Mouse (Mus musculus): ENCODE results near the gene Gm20661. TPM values are rescaled to one million over a fixed set of nuclear protein-coding genes. Genes with fewer than 3 reads are reported as not detected.
A peak's percentile ranks its signal among the peaks of the same experiment; 100 is the strongest.

Gm20661 gene
- polyA plus RNA-seq, 1 experiment from 2014 or later, result 1.1 TPM

- Histone ChIP-seq H3K4me2 (no peak overlapping the region), H3K9ac (no peak overlapping the region), H3K27ac (no peak overlapping the region), H3K36me3 (peaks cover 10% of the 10 kb centered on the region; the same call in 1 of the 2 replicates), H3K9me3 (no peaks in the 10 kb centered on the region), H3K27me3 (no peaks in the 10 kb centered on the region), H3K4me3 (no peak overlapping the region), H3K4me1 (replicated peaks) (no peaks in the 10 kb centered on the region)
- WGBS, result 94% methylated on average over 5 of the region's 5 CpGs
- no peak for ATAC-seq (ENCODE audit: low FRiP score)
Observed at GRCm38 (mm10) chr9:107970311-107970710, 12.5 kb upstream of the Gm20661 start.

DNA sequence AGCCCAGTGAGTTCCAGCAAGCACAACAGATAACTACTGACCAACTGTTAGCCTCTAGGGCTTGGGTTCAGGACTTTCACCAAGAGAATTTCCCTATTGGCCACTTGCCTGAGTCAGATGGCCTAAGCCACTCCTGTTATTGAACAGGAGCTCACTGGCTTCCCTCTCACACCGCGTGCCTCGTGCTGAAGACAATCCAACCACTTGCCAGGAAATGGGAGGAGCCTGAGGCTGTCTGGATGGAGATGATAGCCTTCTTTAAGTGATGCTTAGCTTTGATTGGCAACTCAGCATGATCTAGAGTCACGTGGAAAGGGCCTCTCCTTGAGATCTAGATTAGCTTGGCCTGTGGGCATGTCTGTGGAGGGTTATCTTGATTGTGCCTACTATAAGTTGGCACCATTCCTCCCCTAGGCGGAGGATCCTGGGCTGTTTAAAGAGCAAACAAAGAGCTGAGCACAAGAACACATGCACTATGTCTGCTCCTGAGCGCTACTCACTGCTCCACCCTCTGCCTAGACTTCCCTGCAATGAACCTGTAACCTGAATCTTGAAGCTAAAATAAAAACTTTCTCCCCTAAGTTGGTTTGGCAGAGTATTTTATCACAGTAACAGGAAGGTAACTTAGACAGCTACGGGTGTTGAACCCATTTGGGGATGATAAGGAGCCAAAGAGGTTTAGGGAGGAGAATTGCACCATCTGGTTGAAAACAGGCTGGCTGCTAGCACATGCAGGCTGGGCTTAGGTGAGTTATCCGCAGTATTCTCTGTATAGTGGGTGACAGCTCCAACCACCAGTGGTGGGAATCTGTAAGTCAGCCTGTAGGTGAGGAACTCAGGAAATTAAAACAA lies 10.9 kb upstream of the Gm20661 start:
- no peak for ATAC-seq (ENCODE audit: low FRiP score)
- Histone ChIP-seq H3K36me3 (peaks cover 10% of the 10 kb centered on the region; the same call in 1 of the 2 replicates), H3K27ac (no peak overlapping the region), H3K9ac (no peak overlapping the region), H3K4me3 (no peak overlapping the region), H3K27me3 (no peaks in the 10 kb centered on the region), H3K4me2 (no peak overlapping the region), H3K9me3 (no peaks in the 10 kb centered on the region), H3K4me1 (replicated peaks) (no peaks in the 10 kb centered on the region)
- 86% methylated on average over 8 of the region's 8 CpGs for WGBS

- no peaks in the 10 kb centered on the region for H3K27me3 ChIP-seq
- H3K36me3 ChIP-seq, result peaks cover 6% of the 10 kb centered on the region; the same call in 1 of the 2 replicates
- H3K4me2 ChIP-seq, result no peak overlapping the region
- H3K4me3 ChIP-seq, result no peak overlapping the region
- H3K9ac ChIP-seq, result no peak overlapping the region
- H3K4me1 ChIP-seq (replicated peaks), result no peaks in the 10 kb centered on the region
- H3K9me3 ChIP-seq, result no peaks in the 10 kb centered on the region
- H3K27ac ChIP-seq, result no peak overlapping the region
- no peak for ATAC-seq (ENCODE audit: low FRiP score)
- WGBS, result 85% methylated on average over 10 of the region's 10 CpGs
Observed at GRCm38 (mm10) chr9:107974491-107975171, 8.2 kb upstream of the Gm20661 start.

DNA sequence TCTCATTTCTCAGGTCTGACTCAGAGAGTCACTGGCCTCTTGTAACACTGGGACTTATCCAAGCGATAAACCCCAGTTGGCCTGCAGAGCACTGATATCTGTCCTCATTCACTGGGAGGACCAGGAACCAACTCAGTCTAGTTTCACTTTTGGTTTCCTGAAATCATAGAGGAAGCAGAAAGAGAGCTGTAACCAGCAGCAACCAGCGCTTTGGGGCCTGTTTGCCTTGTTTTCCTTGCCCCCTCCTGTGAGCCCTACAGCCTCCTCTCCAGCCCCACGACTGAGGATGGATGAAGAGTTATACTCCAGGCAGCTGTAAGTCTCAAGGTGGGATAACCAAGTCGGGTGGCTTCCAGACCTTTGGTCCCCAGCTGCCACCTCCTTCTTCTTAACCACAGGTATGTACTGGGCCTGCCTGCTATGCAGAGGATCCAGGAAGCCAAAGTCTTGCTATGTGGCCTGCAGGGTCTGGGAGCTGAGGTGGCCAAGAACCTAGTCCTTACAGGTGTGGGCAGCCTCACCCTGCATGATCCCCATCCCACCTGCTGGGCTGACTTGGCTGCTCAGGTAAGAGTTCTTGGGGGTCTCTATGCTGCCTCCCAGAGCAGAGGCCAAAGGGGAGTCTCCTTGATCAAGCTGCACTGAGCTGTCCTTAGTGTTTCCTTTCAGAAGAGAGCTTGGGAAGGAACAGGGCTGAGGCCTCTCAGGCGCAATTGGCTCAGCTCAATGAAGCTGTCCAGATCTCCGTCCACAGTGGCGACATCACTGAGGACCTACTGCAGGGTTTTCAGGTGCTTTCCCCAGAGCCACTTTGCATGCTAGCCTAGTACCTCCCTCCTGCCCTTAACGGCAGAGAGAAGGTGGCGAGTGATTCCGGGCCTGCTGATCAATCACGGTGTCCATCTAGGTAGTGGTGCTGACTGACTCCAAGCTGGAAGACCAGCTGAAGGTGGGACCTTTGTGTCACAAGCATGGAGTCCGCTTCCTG lies 7.2 kb upstream of the Gm20661 start, which contains the start of gene Uba7:
TSS of gene Uba7 (plus strand) at position 107 of the 988 bp plus-strand sequence.
- Histone ChIP-seq H3K4me3 (no peak within 1 kb of the TSS), H3K4me1 (replicated peaks) (no peaks in the 10 kb centered on the region), H3K4me2 (no peak within 1 kb of the TSS), H3K9ac (no peak within 1 kb of the TSS), H3K27me3 (no peaks in the 10 kb centered on the region), H3K36me3 (peaks cover 4% of the 10 kb centered on the region; the same call in 1 of the 2 replicates), H3K27ac (no peak within 1 kb of the TSS), H3K9me3 (no peaks in the 10 kb centered on the region)
- no peak for ATAC-seq (ENCODE audit: low FRiP score)
- WGBS, result 75% methylated on average over 12 of the region's 12 CpGs

- Histone ChIP-seq H3K4me1 (replicated peaks) (peaks cover 25% of the 10 kb centered on the region), H3K36me3 (no peaks in the 10 kb centered on the region), H3K4me2 (no peak overlapping the region), H3K4me3 (no peak overlapping the region), H3K27me3 (peaks cover 16% of the 10 kb centered on the region), H3K9ac (no peak overlapping the region), H3K27ac (no peak overlapping the region), H3K9me3 (no peaks in the 10 kb centered on the region)
- 90% methylated on average over 12 of the region's 12 CpGs for WGBS
- ATAC-seq (ENCODE audit: low FRiP score), result no peak
Observed at GRCm38 (mm10) chr9:107978815-107979214, 4.0 kb upstream of the Gm20661 start.

DNA sequence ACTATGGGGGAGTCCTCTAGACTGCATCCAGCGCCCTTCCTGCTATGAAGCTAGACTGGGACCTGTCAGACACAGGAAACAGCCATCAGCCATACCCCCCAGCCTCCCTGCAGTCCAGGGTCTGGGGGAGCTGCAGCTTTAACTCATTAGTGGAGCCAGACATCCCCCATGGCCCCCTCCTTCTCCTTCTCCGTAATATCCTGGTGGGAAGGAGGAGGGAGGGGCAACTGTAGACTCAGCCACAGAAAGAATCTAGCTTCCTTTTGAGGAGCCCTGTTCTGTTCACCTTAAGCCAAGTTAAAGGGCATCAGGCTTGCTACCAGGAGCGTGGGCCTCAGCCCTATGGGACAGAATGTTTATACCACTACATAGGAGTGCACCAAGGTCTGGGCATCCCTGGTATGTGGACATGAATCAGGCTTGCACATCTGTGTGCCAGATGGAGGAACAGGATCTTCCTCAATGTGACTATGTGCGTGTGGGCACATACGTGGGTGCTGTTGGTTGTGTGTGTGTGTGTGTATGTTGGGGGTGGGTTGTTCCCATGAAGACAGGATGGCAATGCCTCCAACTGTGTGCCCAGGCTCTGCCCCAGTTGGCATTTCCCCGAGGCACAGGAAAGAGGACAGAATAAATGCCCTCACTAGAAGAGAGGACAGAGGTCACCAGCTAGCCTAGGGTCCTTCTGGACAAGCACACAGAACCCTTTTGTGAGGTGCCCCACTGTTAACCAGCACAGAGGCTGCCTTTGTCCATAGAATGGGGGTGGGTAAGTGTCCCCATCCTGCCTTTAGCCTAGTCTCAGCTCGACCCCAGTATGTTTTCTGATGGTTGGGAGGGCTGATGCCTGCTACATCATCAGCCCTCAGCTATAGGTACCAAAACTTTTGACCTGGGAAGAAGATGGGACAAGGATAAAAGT lies 913 bp upstream of the Gm20661 start:
- peaks cover 32% of the 10 kb centered on the region for H3K27me3 ChIP-seq
- peak overlapping the region; percentile 89 for H3K27ac ChIP-seq
- no peak for ATAC-seq (ENCODE audit: low FRiP score)
- H3K4me1 ChIP-seq (replicated peaks), result peaks cover 45% of the 10 kb centered on the region
- 60% methylated on average over 7 of the region's 7 CpGs for WGBS
- no peaks in the 10 kb centered on the region for H3K36me3 ChIP-seq
- no peak overlapping the region for H3K4me3 ChIP-seq
- H3K4me2 ChIP-seq, result peak overlapping the region; percentile 87
- H3K9ac ChIP-seq, result peak overlapping the region; percentile 46; the same call in 1 of the 2 replicates
- no peaks in the 10 kb centered on the region for H3K9me3 ChIP-seq

GRCm38 (mm10) chr9:107983421-107983890 lies 598 bp downstream of the Gm20661 start:
- no peak for ATAC-seq (ENCODE audit: low FRiP score)
- WGBS, result 46% methylated on average over 4 of the region's 4 CpGs
- Histone ChIP-seq H3K4me1 (replicated peaks) (peaks cover 45% of the 10 kb centered on the region), H3K36me3 (no peaks in the 10 kb centered on the region), H3K27ac (peak overlapping the region; percentile 89), H3K9ac (peak overlapping the region; percentile 46; the same call in 1 of the 2 replicates), H3K4me3 (peak overlapping the region; percentile 17), H3K4me2 (peak overlapping the region; percentile 87), H3K9me3 (no peaks in the 10 kb centered on the region), H3K27me3 (peaks cover 35% of the 10 kb centered on the region)

DNA sequence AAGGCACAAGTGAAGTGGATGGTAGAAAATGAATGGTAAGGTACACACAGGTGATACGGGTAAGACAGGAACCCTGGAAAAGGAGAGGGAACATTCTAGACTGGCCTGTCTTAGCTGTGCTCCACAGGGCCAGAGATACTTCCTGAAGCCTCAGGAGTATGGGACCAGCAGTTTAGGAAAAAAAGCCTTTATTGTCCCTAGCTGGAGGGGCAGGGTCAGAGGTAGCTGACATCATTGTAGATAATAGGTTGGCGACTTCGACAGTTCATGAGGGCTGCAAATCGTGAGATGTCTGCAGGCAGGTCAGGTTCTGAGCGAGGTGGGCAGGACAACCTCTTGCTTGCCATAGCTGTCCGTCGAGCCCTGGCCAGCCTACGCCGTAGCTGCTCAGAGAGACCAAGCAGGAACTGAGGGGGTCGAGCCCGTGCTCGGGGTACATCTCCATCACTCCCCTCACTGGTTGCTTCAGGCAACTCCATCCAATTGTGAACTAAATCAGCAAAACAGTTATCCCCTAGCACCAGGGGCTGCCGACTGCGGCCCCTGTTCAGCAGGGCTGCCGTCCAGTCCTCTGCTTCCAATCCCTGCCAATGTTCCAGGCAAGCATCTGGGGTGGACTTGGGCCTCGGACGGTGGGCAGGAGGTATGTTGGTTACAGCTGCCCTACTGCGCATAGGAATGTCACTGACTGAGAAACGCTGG lies 1.3 kb downstream of the Gm20661 start:
- H3K4me1 ChIP-seq (replicated peaks), result peaks cover 45% of the 10 kb centered on the region
- no peaks in the 10 kb centered on the region for H3K9me3 ChIP-seq
- H3K4me3 ChIP-seq, result peak overlapping the region; percentile 64
- peak overlapping the region; percentile 76 for H3K9ac ChIP-seq
- H3K4me2 ChIP-seq, result peak overlapping the region; percentile 87
- WGBS, result 73% methylated on average over 19 of the region's 19 CpGs
- H3K27me3 ChIP-seq, result peaks cover 35% of the 10 kb centered on the region
- no peak for ATAC-seq (ENCODE audit: low FRiP score)
- H3K27ac ChIP-seq, result peak overlapping the region; percentile 89
- H3K36me3 ChIP-seq, result no peaks in the 10 kb centered on the region

DNA sequence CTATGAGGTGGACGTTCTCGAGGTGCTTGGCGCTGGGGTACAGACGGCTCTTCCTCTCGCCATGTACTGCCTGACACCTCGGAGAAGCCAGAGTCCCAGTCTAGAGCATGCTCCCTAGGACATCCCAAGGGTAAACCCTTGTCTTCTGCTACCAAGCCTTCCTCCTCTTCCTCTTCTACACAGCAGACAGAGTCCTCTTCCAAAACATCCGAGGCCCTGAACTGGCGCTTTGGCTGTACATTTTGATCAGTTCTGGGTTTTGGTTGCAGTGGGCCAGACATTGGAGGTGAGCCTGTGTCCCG lies 1.8 kb downstream of the Gm20661 start:
- H3K9me3 ChIP-seq, result no peaks in the 10 kb centered on the region
- peaks cover 35% of the 10 kb centered on the region for H3K27me3 ChIP-seq
- no peaks in the 10 kb centered on the region for H3K36me3 ChIP-seq
- peak overlapping the region; percentile 89 for H3K27ac ChIP-seq
- peak overlapping the region; percentile 64 for H3K4me3 ChIP-seq
- peak overlapping the region; percentile 76 for H3K9ac ChIP-seq
- 64% methylated on average over 9 of the region's 9 CpGs for WGBS
- H3K4me2 ChIP-seq, result peak overlapping the region; percentile 87
- no peak for ATAC-seq (ENCODE audit: low FRiP score)
- H3K4me1 ChIP-seq (replicated peaks), result peaks cover 45% of the 10 kb centered on the region

GRCm38 (mm10) chr9:107985131-107986119 lies 2.6 kb downstream of the Gm20661 start, which contains the start of gene Inka1:
Inka1 (minus strand) TSS chr9:107985879.
- peak; percentile 79 for ATAC-seq (ENCODE audit: low FRiP score)
- Histone ChIP-seq H3K27me3 (peaks cover 35% of the 10 kb centered on the region), H3K27ac (peak within 1 kb of the TSS; percentile 89), H3K4me3 (peak within 1 kb of the TSS; percentile 64), H3K36me3 (no peaks in the 10 kb centered on the region), H3K9ac (peak within 1 kb of the TSS; percentile 76), H3K4me2 (peak within 1 kb of the TSS; percentile 87), H3K4me1 (replicated peaks) (peaks cover 45% of the 10 kb centered on the region), H3K9me3 (no peaks in the 10 kb centered on the region)
- under 1% methylated on average over 57 of the region's 58 CpGs for WGBS
